Mouse (Mus musculus) retina, embryonic 14.5 days (tissue): ENCODE measurements around the gene Krtap3-2.
"Not testable (repeated sequence)": the region's sequence is repeated elsewhere in the genome, so short reads cannot be mapped to it uniquely, and the experiment has no call there.

ENCODE experiments used
- DNase-seq: peaks from one replicate; pipeline ENCODE4 v3.0.0-alpha.2; 2015; ENCODE audit warnings: low spot score

Gene Krtap3-2

GRCm38 (mm10) chr11:99556753-99557152 lies at the start of gene Krtap3-2:
Krtap3-2 (minus strand) TSS chr11:99556853.
- DNase-seq, result no peak

- not testable (repeated sequence) for DNase-seq
Observed at GRCm38 (mm10) chr11:99603208-99603607, 46.6 kb upstream of the Krtap3-2 start, which contains the start of gene Gm11938. Gm11938 (minus strand) TSS chr11:99603308.

GRCm38 (mm10) chr11:99597742-99598141 lies 41.1 kb upstream of the Krtap3-2 start, which contains the start of gene Krtap9-3:
Krtap9-3 (minus strand) TSS chr11:99598105.
- DNase-seq, result not testable (repeated sequence)

GRCm38 (mm10) chr11:99590981-99591380 lies 34.3 kb upstream of the Krtap3-2 start, which contains the start of gene Krtap1-3:
Krtap1-3 (minus strand) TSS chr11:99591339.
- no peak for DNase-seq

DNA sequence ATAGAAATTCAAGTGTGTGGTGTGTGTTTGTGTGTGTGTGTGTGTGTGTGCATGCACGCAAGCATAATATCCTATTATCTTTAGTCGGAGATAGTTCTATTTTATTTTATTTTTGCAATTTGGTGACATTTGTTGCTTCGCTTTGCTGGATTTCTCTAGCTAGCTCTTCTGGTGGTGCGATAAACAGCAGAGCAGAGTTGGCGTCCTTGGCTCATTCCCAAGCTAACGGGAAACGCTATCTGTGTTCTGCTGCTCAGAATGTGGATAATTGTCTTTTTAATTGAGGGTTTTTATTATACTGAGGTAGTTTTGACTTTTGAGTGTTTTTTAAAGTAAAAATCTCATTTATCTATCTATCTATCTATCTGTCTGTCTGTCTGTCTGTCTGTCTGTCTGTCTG lies 28.4 kb upstream of the Krtap3-2 start:
- no peak for DNase-seq

DNA sequence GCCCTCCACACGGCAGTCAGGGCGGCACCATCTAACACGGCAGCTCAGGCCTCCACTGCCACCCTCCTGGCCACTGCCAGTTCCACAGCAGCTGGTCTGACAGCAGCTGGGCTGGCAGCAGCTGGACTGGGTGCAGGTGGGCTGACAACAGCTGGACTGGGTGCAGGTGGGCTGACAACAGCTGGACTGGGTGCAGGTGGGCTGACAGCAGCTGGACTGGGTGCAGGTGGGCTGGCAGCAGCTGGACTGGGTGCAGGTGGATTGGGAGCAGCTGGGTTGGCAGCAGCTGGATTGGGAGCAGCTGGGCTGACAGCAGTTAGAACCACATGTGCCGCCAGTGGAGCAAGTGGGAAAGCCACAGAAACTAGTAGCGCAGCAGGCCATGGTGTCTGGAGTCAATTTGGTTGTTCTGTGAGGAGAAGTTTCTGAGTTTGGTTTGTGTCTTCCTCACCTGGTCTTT lies 26.6 kb upstream of the Krtap3-2 start, which contains the start of gene Krtap1-4:
Krtap1-4 (minus strand) TSS at position 410 of the 460 bp plus-strand sequence.
- DNase-seq, result no peak

DNA sequence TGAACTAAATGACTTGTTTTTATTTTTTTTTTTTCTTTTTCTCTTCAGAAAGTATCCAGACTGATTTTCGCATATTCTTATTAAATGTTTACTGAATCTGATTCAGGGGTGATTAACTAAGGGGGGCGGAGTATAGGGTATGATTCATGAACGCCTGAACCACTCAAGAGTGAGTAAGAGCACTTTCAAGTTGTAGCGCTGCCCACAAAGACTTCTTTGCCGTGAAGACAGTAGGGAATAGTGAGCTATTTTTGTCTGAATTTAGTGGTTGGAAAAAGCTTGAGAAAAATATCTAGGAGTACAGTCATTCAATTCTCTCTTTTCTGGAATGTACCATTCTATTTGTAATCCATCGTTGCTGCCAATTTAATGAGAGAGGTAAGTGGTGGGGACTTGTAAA lies 24.9 kb upstream of the Krtap3-2 start:
- DNase-seq, result no peak

GRCm38 (mm10) chr11:99581051-99581450 lies 24.4 kb upstream of the Krtap3-2 start:
- no peak for DNase-seq

- no peak for DNase-seq
Observed at GRCm38 (mm10) chr11:99580636-99581035, 24.0 kb upstream of the Krtap3-2 start, which contains the start of gene Krtap1-5. Krtap1-5 (minus strand) TSS chr11:99581016.

GRCm38 (mm10) chr11:99574106-99574505 lies 17.5 kb upstream of the Krtap3-2 start:
- peak; percentile 89 for DNase-seq

DNA sequence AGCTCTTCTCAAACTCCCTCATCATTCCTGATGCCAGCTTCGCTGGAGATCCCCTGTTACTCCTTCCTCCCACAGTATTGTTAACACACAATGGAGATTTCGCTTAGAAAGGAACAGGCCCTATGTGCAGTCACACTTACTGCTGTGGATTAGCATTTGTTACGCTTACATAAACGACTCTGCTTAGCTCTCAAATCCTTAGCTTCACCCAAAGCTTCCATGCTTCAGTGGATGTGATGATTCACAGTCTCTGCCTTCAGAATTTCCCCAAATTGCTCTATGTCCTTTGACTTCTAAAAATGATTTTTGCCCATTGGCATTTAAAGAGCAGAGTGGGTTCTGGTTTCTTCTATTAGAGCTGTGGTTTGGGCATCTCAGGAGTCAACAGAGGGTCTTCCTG lies 16.5 kb upstream of the Krtap3-2 start:
- no peak for DNase-seq

DNA sequence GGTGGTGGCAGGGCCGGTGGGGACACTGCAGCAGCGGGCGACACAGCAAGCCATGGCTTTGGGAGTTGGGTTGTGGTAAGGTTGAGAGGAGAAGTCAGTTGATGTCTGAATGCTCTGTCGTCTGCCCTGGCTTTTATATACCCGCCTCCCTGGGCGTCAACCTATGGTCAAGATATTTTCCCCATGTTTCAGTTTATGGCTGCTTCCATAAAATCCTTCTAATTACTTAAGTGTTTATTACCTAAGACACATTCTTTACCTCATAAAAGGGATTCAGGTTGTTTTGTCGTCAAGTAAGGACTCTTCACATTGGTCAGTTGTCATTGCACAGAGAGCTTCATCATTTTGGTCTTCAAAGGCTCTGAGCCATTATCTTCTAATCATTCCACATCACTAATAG lies 9.9 kb upstream of the Krtap3-2 start, which contains the start of gene Krtap3-1:
Krtap3-1 (minus strand) TSS at position 101 of the 400 bp plus-strand sequence.
- no peak for DNase-seq

GRCm38 (mm10) chr11:99562580-99562979 lies 5.9 kb upstream of the Krtap3-2 start:
- DNase-seq, result no peak

GRCm38 (mm10) chr11:99559366-99559765 lies 2.7 kb upstream of the Krtap3-2 start, which contains the start of gene Gm11939:
Gm11939 (minus strand) TSS chr11:99559466.
- no peak for DNase-seq

DNA sequence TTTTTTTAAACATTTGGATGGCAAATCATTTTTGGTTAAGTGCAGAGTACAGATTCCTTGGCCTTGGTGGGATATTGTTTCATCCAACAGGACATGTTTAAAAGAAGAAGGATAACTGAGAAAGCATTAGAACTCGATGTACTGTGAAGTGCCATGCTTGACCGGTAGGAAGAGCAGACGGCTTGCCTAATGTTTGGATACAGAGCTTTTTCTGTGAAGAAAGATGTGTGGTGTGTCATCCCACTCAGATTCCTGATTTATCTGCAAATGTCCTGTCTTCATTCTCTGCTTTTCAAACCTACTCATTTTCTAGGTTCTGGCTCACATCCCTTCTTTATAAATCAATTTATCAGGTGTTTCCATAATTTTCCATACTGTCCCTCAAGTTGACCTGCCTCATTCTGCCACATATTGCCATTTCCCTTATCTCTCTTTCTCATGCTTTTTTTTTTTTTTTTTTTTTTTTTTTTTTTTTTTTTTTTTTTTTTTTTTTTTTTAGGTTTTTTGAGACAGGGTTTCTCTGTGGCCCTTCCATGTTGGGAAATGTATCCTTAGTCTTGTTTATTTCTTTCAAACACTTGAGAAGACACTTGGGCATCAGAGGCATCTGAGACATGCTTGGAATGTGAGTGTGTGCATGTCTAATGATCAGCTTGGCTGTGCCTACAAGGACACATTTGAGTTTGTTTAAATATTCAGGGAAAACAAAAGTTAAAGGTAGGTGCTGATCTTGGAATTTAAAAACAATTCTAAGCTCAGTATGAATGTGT lies 1.5 kb upstream of the Krtap3-2 start:
- DNase-seq, result no peak

GRCm38 (mm10) chr11:99556195-99556594 lies 458 bp downstream of the Krtap3-2 start:
- no peak for DNase-seq

- no peak for DNase-seq
Observed at GRCm38 (mm10) chr11:99550765-99551164, 5.9 kb downstream of the Krtap3-2 start, which contains the start of gene Krtap3-3. Krtap3-3 (minus strand) TSS chr11:99550865.

- DNase-seq, result no peak
Observed at GRCm38 (mm10) chr11:99547892-99548291, 8.8 kb downstream of the Krtap3-2 start.

DNA sequence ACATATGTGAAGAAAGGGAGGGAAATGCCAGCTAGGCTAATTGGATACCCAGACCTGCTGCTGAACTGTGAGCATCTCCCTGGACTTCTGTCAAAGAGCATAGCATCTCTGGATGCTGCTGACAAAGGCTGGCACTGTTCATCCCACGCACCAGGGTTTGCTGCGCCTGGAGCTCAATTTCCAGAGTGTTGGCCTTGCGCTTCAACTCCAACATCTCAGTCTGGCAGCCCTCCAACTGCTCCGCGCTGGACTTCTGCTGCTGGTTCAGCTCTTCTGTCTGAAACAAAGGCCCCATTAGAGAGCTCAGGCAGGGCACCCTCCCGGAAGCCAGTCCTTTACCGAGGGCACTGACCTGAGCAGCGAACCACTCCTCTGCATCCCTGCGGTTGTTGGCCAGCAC lies 16.9 kb downstream of the Krtap3-2 start:
- peak; percentile 33 for DNase-seq

GRCm38 (mm10) chr11:99521288-99521860 lies 35.3 kb downstream of the Krtap3-2 start, which contains the start of gene Krt39:
Krt39 (minus strand) TSS chr11:99521338.
- no peak for DNase-seq

DNA sequence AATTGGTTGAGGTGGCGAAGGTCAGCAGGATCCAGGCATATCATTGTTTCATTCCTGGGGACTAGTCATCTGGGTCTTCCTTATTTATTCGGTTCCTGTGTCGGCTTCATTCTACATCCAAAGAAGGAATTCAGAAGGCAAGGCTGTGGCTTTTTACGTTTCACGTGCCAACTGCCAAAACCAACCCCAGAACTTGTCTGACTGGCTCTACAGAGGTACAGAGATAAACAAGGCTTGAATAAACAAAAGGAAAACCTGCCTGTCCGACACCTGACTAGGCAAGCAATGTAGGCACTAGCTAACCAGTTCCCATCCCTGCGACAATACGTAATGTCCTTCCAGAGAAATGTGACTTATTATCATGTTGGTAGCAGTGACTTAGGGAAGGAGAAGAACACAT lies 42.6 kb downstream of the Krtap3-2 start:
- DNase-seq, result no peak
